Mouse (Mus musculus): ENCODE results near the gene Kiss1r. TPM values are rescaled to one million over a fixed set of nuclear protein-coding genes. Genes with fewer than 3 reads are reported as not detected.

Gene Kiss1r
- total RNA-seq (2014; fragmentation: Nextera tagmentation) (0.30 and 0.39 TPM in 2 replicates), total RNA-seq (2017) (0.33 and 0.93 TPM in 2 replicates), polyA plus RNA-seq (2012) (0.33 and 0.56 TPM in 2 replicates)

- peak; percentile 85 for DNase-seq (ENCODE audit: low spot score)
- Histone ChIP-seq H3K4me3 (ENCODE audit: low read depth, low read length) (peak within 1 kb of the TSS; percentile 87), H3K9me3 (replicated peaks) (peaks cover 15% of the 10 kb centered on the region), H3K4me1 (ENCODE audit: insufficient read depth, low read depth, low read length) (peaks cover 83% of the 10 kb centered on the region), H3K36me3 (replicated peaks) (peaks cover 25% of the 10 kb centered on the region), H3K27me3 (ENCODE audit: insufficient read depth, low read length) (no peaks in the 10 kb centered on the region; the same call in 1 of the 2 replicates)
- TF ChIP-seq GATA1 (IDR thresholded peaks at IDR 0.05; ENCODE audit: borderline replicate concordance, low read length) (no peak), GATA2 (IDR thresholded peaks at IDR 0.05; ENCODE audit: borderline replicate concordance, low read depth, low read length) (no peak), POLR2AphosphoS5 (IDR thresholded peaks at IDR 0.05; ENCODE audit: insufficient replicate concordance, low read depth, low read length) (no peak), TAL1 (conservative IDR thresholded peaks at IDR 0.05; ENCODE audit: low read depth, low read length) (no peak), CTCF (IDR thresholded peaks at IDR 0.05; ENCODE audit: low read depth, low read length) (no peak)
- 0 out of 2 replicates have a peak, but pooled peaks have one; percentile 30 for ATAC-seq (ENCODE audit: extremely low read depth, insufficient number of reproducible peaks, low FRiP score, poor library complexity, severe bottlenecking)
Observed at GRCm38 (mm10) chr10:79916808-79917531, at the start of gene Kiss1r. TSS of gene Kiss1r (plus strand) at chr10:79916971.

- H3K36me3 ChIP-seq (replicated peaks) = no peaks in the 10 kb centered on the region
- DNase-seq (ENCODE audit: low spot score) (no peak), ATAC-seq (ENCODE audit: extremely low read depth, insufficient number of reproducible peaks, low FRiP score, poor library complexity, severe bottlenecking) (no peak)
- peaks cover 59% of the 10 kb centered on the region for H3K27me3 ChIP-seq (ENCODE audit: insufficient read depth, low read length)
- H3K9me3 ChIP-seq (replicated peaks) = no peaks in the 10 kb centered on the region
- no peak for TF ChIP-seq GATA2 (IDR thresholded peaks at IDR 0.05; ENCODE audit: borderline replicate concordance, low read depth, low read length)
- no peak for TF ChIP-seq POLR2AphosphoS5 (IDR thresholded peaks at IDR 0.05; ENCODE audit: insufficient replicate concordance, low read depth, low read length)
- no peak for TF ChIP-seq GATA1 (IDR thresholded peaks at IDR 0.05; ENCODE audit: borderline replicate concordance, low read length)
- no peak for TF ChIP-seq TAL1 (conservative IDR thresholded peaks at IDR 0.05; ENCODE audit: low read depth, low read length)
- TF ChIP-seq CTCF (IDR thresholded peaks at IDR 0.05; ENCODE audit: low read depth, low read length) = no peak
- no peak overlapping the region for H3K4me3 ChIP-seq (ENCODE audit: low read depth, low read length)
- peaks cover 34% of the 10 kb centered on the region for H3K4me1 ChIP-seq (ENCODE audit: insufficient read depth, low read depth, low read length)
Observed at GRCm38 (mm10) chr10:79871845-79872244, 44.9 kb upstream of the Kiss1r start.

- Histone ChIP-seq H3K4me3 (ENCODE audit: low read depth, low read length) (no peak overlapping the region), H3K36me3 (replicated peaks) (no peaks in the 10 kb centered on the region), H3K4me1 (ENCODE audit: insufficient read depth, low read depth, low read length) (peaks cover 37% of the 10 kb centered on the region), H3K27me3 (ENCODE audit: insufficient read depth, low read length) (peaks cover 54% of the 10 kb centered on the region), H3K9me3 (replicated peaks) (no peaks in the 10 kb centered on the region)
- ATAC-seq (ENCODE audit: extremely low read depth, insufficient number of reproducible peaks, low FRiP score, poor library complexity, severe bottlenecking) (no peak), DNase-seq (ENCODE audit: low spot score) (no peak)
- TF ChIP-seq GATA1 (IDR thresholded peaks at IDR 0.05; ENCODE audit: borderline replicate concordance, low read length) = no peak
- TF ChIP-seq TAL1 (conservative IDR thresholded peaks at IDR 0.05; ENCODE audit: low read depth, low read length) = no peak
- no peak for TF ChIP-seq CTCF (IDR thresholded peaks at IDR 0.05; ENCODE audit: low read depth, low read length)
- no peak for TF ChIP-seq GATA2 (IDR thresholded peaks at IDR 0.05; ENCODE audit: borderline replicate concordance, low read depth, low read length)
- TF ChIP-seq POLR2AphosphoS5 (IDR thresholded peaks at IDR 0.05; ENCODE audit: insufficient replicate concordance, low read depth, low read length) = no peak
Observed at GRCm38 (mm10) chr10:79872862-79873261, 43.9 kb upstream of the Kiss1r start.

GRCm38 (mm10) chr10:79873313-79873712 lies 43.5 kb upstream of the Kiss1r start:
- peaks cover 54% of the 10 kb centered on the region for H3K27me3 ChIP-seq (ENCODE audit: insufficient read depth, low read length)
- H3K4me1 ChIP-seq (ENCODE audit: insufficient read depth, low read depth, low read length) = peaks cover 41% of the 10 kb centered on the region
- no peaks in the 10 kb centered on the region for H3K36me3 ChIP-seq (replicated peaks)
- no peak for ATAC-seq (ENCODE audit: extremely low read depth, insufficient number of reproducible peaks, low FRiP score, poor library complexity, severe bottlenecking)
- DNase-seq (ENCODE audit: low spot score) = no peak
- H3K4me3 ChIP-seq (ENCODE audit: low read depth, low read length) = no peak overlapping the region
- TF ChIP-seq CTCF (IDR thresholded peaks at IDR 0.05; ENCODE audit: low read depth, low read length) = no peak
- TF ChIP-seq GATA1 (IDR thresholded peaks at IDR 0.05; ENCODE audit: borderline replicate concordance, low read length) = no peak
- TF ChIP-seq GATA2 (IDR thresholded peaks at IDR 0.05; ENCODE audit: borderline replicate concordance, low read depth, low read length) = no peak
- no peak for TF ChIP-seq TAL1 (conservative IDR thresholded peaks at IDR 0.05; ENCODE audit: low read depth, low read length)
- no peak for TF ChIP-seq POLR2AphosphoS5 (IDR thresholded peaks at IDR 0.05; ENCODE audit: insufficient replicate concordance, low read depth, low read length)
- H3K9me3 ChIP-seq (replicated peaks) = no peaks in the 10 kb centered on the region

GRCm38 (mm10) chr10:79873715-79874289 lies 43.0 kb upstream of the Kiss1r start:
- ATAC-seq (ENCODE audit: extremely low read depth, insufficient number of reproducible peaks, low FRiP score, poor library complexity, severe bottlenecking) (no peak), DNase-seq (ENCODE audit: low spot score) (no peak)
- Histone ChIP-seq H3K4me1 (ENCODE audit: insufficient read depth, low read depth, low read length) (peaks cover 43% of the 10 kb centered on the region), H3K9me3 (replicated peaks) (no peaks in the 10 kb centered on the region), H3K36me3 (replicated peaks) (no peaks in the 10 kb centered on the region), H3K27me3 (ENCODE audit: insufficient read depth, low read length) (peaks cover 54% of the 10 kb centered on the region), H3K4me3 (ENCODE audit: low read depth, low read length) (peak overlapping the region; percentile 60; the same call in 1 of the 2 replicates)
- TF ChIP-seq GATA1 (IDR thresholded peaks at IDR 0.05; ENCODE audit: borderline replicate concordance, low read length) (no peak), TAL1 (conservative IDR thresholded peaks at IDR 0.05; ENCODE audit: low read depth, low read length) (no peak), POLR2AphosphoS5 (IDR thresholded peaks at IDR 0.05; ENCODE audit: insufficient replicate concordance, low read depth, low read length) (no peak), CTCF (IDR thresholded peaks at IDR 0.05; ENCODE audit: low read depth, low read length) (no peak), GATA2 (IDR thresholded peaks at IDR 0.05; ENCODE audit: borderline replicate concordance, low read depth, low read length) (no peak)

GRCm38 (mm10) chr10:79874290-79874862 lies 42.4 kb upstream of the Kiss1r start, which contains the start of the genes Prtn3 and Plppr3:
TSS of gene Prtn3 (plus strand) at chr10:79874476.
TSS of gene Plppr3 (minus strand) at chr10:79874634.
- TF ChIP-seq GATA1 (IDR thresholded peaks at IDR 0.05; ENCODE audit: borderline replicate concordance, low read length) (no peak), GATA2 (IDR thresholded peaks at IDR 0.05; ENCODE audit: borderline replicate concordance, low read depth, low read length) (no peak), CTCF (IDR thresholded peaks at IDR 0.05; ENCODE audit: low read depth, low read length) (no peak), POLR2AphosphoS5 (IDR thresholded peaks at IDR 0.05; ENCODE audit: insufficient replicate concordance, low read depth, low read length) (no peak), TAL1 (conservative IDR thresholded peaks at IDR 0.05; ENCODE audit: low read depth, low read length) (no peak)
- ATAC-seq (ENCODE audit: extremely low read depth, insufficient number of reproducible peaks, low FRiP score, poor library complexity, severe bottlenecking) = no peak
- peak within 1 kb of the TSS; percentile 60; the same call in 1 of the 2 replicates for H3K4me3 ChIP-seq (ENCODE audit: low read depth, low read length)
- no peaks in the 10 kb centered on the region for H3K36me3 ChIP-seq (replicated peaks)
- DNase-seq (ENCODE audit: low spot score) = no peak
- H3K4me1 ChIP-seq (ENCODE audit: insufficient read depth, low read depth, low read length) = peaks cover 47% of the 10 kb centered on the region
- H3K27me3 ChIP-seq (ENCODE audit: insufficient read depth, low read length) = peaks cover 51% of the 10 kb centered on the region
- H3K9me3 ChIP-seq (replicated peaks) = no peaks in the 10 kb centered on the region

Data from G1E (cell line).